ENCODE assay signal across 10 mouse cellular contexts in the genomic region with DNA sequence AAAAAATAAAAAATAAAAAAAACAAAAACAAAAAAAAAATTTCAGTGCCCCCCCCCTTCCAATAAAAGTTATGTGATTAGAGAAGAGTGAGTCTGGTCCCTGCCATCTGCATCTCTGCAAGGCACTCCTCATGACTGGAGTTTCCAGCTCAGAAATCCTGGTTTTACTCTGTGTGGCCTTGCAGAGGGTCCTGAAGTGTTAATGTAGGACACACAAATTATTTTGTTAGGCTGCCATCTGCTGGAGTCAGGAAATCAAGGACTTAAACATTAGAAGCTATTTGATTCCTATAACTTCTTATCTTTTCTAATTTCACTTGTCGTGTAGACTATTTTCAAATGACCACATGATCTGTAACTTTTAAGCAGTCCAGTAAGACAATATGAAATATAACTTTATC.
A peak's percentile ranks its signal among the peaks of the same experiment; 100 is the strongest.
DNase-seq lines count a peak whose midpoint lies in the region; ATAC-seq and TF ChIP-seq lines count a peak whose summit lies in the region.
"Had no signal": no experiment of that assay in that cellular context is flagged by ENCODE, and none has a peak within 500 bp of the region (broad histone marks: within the 10 kb centered on the region; RNA-seq: fewer than 3 reads in every experiment).

No protein-coding gene starts in this region.

- TF ChIP-seq POLR2A in thymus, adult 2 months (IDR thresholded peaks at IDR 0.05; ENCODE audit: control insufficient read depth, extremely low read depth, insufficient read depth, low read length, poor library complexity) = no peak

- H3K9ac ChIP-seq in midbrain, embryonic 14.5 days (replicated peaks; ENCODE audit: low read length) = no peak overlapping the region
- H3K9ac ChIP-seq in midbrain, embryonic 16.5 days (ENCODE audit: low read depth, low read length) = no peak overlapping the region
- H3K9ac ChIP-seq in hindbrain, embryonic 14.5 days = no peak overlapping the region

- H3K27ac ChIP-seq in midbrain, embryonic 14.5 days (replicated peaks; ENCODE audit: low read depth, low read length) = no peak overlapping the region
- no peak overlapping the region for H3K27ac ChIP-seq in midbrain, embryonic 16.5 days (ENCODE audit: low read length)
- H3K27ac ChIP-seq in hindbrain, embryonic 14.5 days = no peak overlapping the region
- H3K27ac ChIP-seq in thymus, adult 2 months (ENCODE audit: control insufficient read depth, insufficient read depth, low read length) = no peak overlapping the region

- H3K4me2 ChIP-seq in midbrain, embryonic 14.5 days (ENCODE audit: low read length) = no peak overlapping the region
- H3K4me2 ChIP-seq in midbrain, embryonic 16.5 days (ENCODE audit: low read length) = no peak overlapping the region
- H3K4me2 ChIP-seq in hindbrain, embryonic 14.5 days (replicated peaks) = no peak overlapping the region

- WGBS in midbrain, embryonic 14.5 days = 38% methylated on average over 1 of the region's 1 CpGs
- 37% methylated on average over 1 of the region's 1 CpGs for WGBS in midbrain, embryonic 16.5 days
- WGBS in hindbrain, embryonic 14.5 days = 49% methylated on average over 1 of the region's 1 CpGs
- 30% methylated on average over 1 of the region's 1 CpGs for WGBS in thymus, adult 2 months

- H3K36me3 ChIP-seq in midbrain, embryonic 14.5 days (ENCODE audit: control insufficient read depth, insufficient read depth, low read length) = no peaks in the 10 kb centered on the region
- no peaks in the 10 kb centered on the region for H3K36me3 ChIP-seq in midbrain, embryonic 16.5 days (ENCODE audit: control insufficient read depth, insufficient read depth, low read length)
- no peaks in the 10 kb centered on the region for H3K36me3 ChIP-seq in hindbrain, embryonic 14.5 days (replicated peaks; ENCODE audit: control insufficient read depth, insufficient read depth)
- no peaks in the 10 kb centered on the region for H3K36me3 ChIP-seq in thymus, adult 2 months (ENCODE audit: control insufficient read depth, insufficient read depth, low read length)

- H3K9me3 ChIP-seq in midbrain, embryonic 14.5 days (ENCODE audit: control insufficient read depth, low read length) = no peaks in the 10 kb centered on the region
- H3K9me3 ChIP-seq in midbrain, embryonic 16.5 days (replicated peaks; ENCODE audit: control insufficient read depth, low read length, poor library complexity, severe bottlenecking) = no peaks in the 10 kb centered on the region
- no peaks in the 10 kb centered on the region for H3K9me3 ChIP-seq in hindbrain, embryonic 14.5 days (ENCODE audit: control insufficient read depth, low read length)

- TF ChIP-seq CTCF in thymus, adult 2 months (IDR thresholded peaks at IDR 0.05; ENCODE audit: borderline replicate concordance, control insufficient read depth, extremely low read depth, insufficient read depth, low read length, poor library complexity) = no peak

- H3K27me3 ChIP-seq in midbrain, embryonic 14.5 days (ENCODE audit: control insufficient read depth, insufficient read depth, low read length) = peaks cover 5% of the 10 kb centered on the region; the same call in 1 of the 2 replicates
- H3K27me3 ChIP-seq in midbrain, embryonic 16.5 days (ENCODE audit: control insufficient read depth, insufficient read depth, low read depth, low read length) = no peaks in the 10 kb centered on the region
- peaks cover 12% of the 10 kb centered on the region for H3K27me3 ChIP-seq in hindbrain, embryonic 14.5 days (ENCODE audit: control insufficient read depth, insufficient read depth, low read length)
- H3K27me3 ChIP-seq in thymus, adult 2 months (ENCODE audit: control insufficient read depth, insufficient read depth, low read length) = no peaks in the 10 kb centered on the region

- peak; percentile 32 to 44 for DNase-seq in cerebellum, postnatal 14 days
- no peak for DNase-seq in cerebellum, adult 11 months
- DNase-seq in midbrain, embryonic 14.5 days = peak; percentile 86
- peak; percentile 82 for DNase-seq in hindbrain, embryonic 14.5 days (ENCODE audit: low spot score)
- peak; percentile 15 for DNase-seq in right cerebral cortex, postnatal 14 days
- DNase-seq in thymus, adult 2 months = no peak
- no peak for DNase-seq in frontal cortex, postnatal 10 days (ENCODE audit: low spot score in 2 of 2)
- DNase-seq: B cell, adult 2 months; kidney, adult 8-10 months had no signal

- no peak overlapping the region for H3K4me3 ChIP-seq in midbrain, embryonic 14.5 days (replicated peaks; ENCODE audit: low read depth, low read length)
- H3K4me3 ChIP-seq in midbrain, embryonic 16.5 days (ENCODE audit: low read depth, low read length) = no peak overlapping the region
- no peak overlapping the region for H3K4me3 ChIP-seq in hindbrain, embryonic 14.5 days (replicated peaks; ENCODE audit: low read length)
- no peak overlapping the region for H3K4me3 ChIP-seq in thymus, adult 2 months (ENCODE audit: control insufficient read depth, insufficient read depth, low read length)

- peak; percentile 70; the same call in 1 of the 2 replicates for ATAC-seq in midbrain, embryonic 14.5 days (ENCODE audit: low FRiP score, low TSS enrichment)
- ATAC-seq in midbrain, embryonic 16.5 days = no peak; the same call in 1 of the 2 replicates
- no peak for ATAC-seq in hindbrain, embryonic 14.5 days (ENCODE audit: low FRiP score)

- H3K4me1 ChIP-seq in midbrain, embryonic 14.5 days (ENCODE audit: control insufficient read depth, insufficient read depth, low read length) = no peaks in the 10 kb centered on the region
- no peaks in the 10 kb centered on the region for H3K4me1 ChIP-seq in midbrain, embryonic 16.5 days (ENCODE audit: control insufficient read depth, insufficient read depth, low read length)
- no peaks in the 10 kb centered on the region for H3K4me1 ChIP-seq in hindbrain, embryonic 14.5 days (replicated peaks; ENCODE audit: control insufficient read depth, insufficient read depth, low read length)
- H3K4me1 ChIP-seq in thymus, adult 2 months (replicated peaks; ENCODE audit: control insufficient read depth, insufficient read depth, low read length) = no peaks in the 10 kb centered on the region

Comparison
In these comparisons a context has a peak if more than half of its experiments do, and no peak if none do; other contexts are left out.
1. DNase-seq: peak in cerebellum, postnatal 14 days (2 of 2), midbrain, embryonic 14.5 days (single experiment), hindbrain, embryonic 14.5 days (single experiment) and right cerebral cortex, postnatal 14 days (single experiment); none in cerebellum, adult 11 months (single experiment), thymus, adult 2 months (single experiment) and frontal cortex, postnatal 10 days (0 of 2).